Mouse (Mus musculus): ENCODE results near the gene Actl10. TPM values are rescaled to one million over a fixed set of nuclear protein-coding genes. Genes with fewer than 3 reads are reported as not detected.

Gene Actl10
- total RNA-seq, 2 experiments from 2014 or later = not detected

GRCm38 (mm10) chr2:154583906-154584872 lies 32.6 kb downstream of the Actl10 start:
- no peak for DNase-seq

GRCm38 (mm10) chr2:154584931-154585601 lies 33.5 kb downstream of the Actl10 start:
- DNase-seq = no peak

- peak; percentile 62 for DNase-seq
Measured at GRCm38 (mm10) chr2:154586405-154586804, 34.8 kb downstream of the Actl10 start.

- DNase-seq = no peak
Measured at GRCm38 (mm10) chr2:154589051-154589450, 37.5 kb downstream of the Actl10 start.

- no peak for DNase-seq
Measured at GRCm38 (mm10) chr2:154591239-154591638, 39.7 kb downstream of the Actl10 start.

- DNase-seq = no peak
Measured at GRCm38 (mm10) chr2:154593025-154593424, 41.4 kb downstream of the Actl10 start.

- peak; percentile 67 for DNase-seq
Measured at GRCm38 (mm10) chr2:154595775-154596174, 44.2 kb downstream of the Actl10 start.

- no peak for DNase-seq
Measured at GRCm38 (mm10) chr2:154597399-154597798, 45.8 kb downstream of the Actl10 start.

- no peak for DNase-seq
Measured at GRCm38 (mm10) chr2:154600586-154600985, 49.0 kb downstream of the Actl10 start.

GRCm38 (mm10) chr2:154601324-154601723 lies 49.7 kb downstream of the Actl10 start:
- DNase-seq = no peak

Other genes with a start within 250 kb of the Actl10 start
- gene Bpifb9b, start 244.5 kb upstream of the Actl10 start, total RNA-seq (2021) = not detected
- 10 to 100 TPM; 14.4 to 19.7 TPM for gene Cdk5rap1, start 178.8 kb upstream of the Actl10 start, total RNA-seq (2021)
- gene Snta1, start 143.7 kb upstream of the Actl10 start, total RNA-seq (2021) = 10 to 100 TPM; 29.0 to 31.9 TPM
- 10 to 100 TPM; 23.9 to 35.6 TPM for gene Cbfa2t2, start 115.3 kb upstream of the Actl10 start, total RNA-seq (2021)
- under 1 TPM; 0.61 to 0.81 TPM for gene 1700003F12Rik, start 4.7 kb upstream of the Actl10 start, total RNA-seq (2021)
- 1 to 10 TPM; 2.0 to 2.7 TPM for gene Necab3, start 7.1 kb downstream of the Actl10 start, total RNA-seq (2021)
- gene E2f1, start 18.1 kb downstream of the Actl10 start, total RNA-seq (2021) = 10 to 100 TPM; 12.8 to 14.1 TPM
- gene Pxmp4, start 51.9 kb downstream of the Actl10 start, total RNA-seq (2021) = 10 to 100 TPM; 45.5 to 53.0 TPM
- gene Zfp341, start 61.5 kb downstream of the Actl10 start, total RNA-seq (2021) = 1 to 10 TPM; 2.5 to 2.7 TPM
- gene 4930519P11Rik, start 61.7 kb downstream of the Actl10 start, total RNA-seq (2021) = not detected
- 100 to 1,000 TPM; 174 to 180 TPM for gene Chmp4b, start 99.9 kb downstream of the Actl10 start, total RNA-seq (2021)
- not detected for gene Gm14214, start 218.3 kb downstream of the Actl10 start, total RNA-seq (2021)
- 100 to 1,000 TPM; 170 to 177 TPM for gene Raly, start 239.3 kb downstream of the Actl10 start, total RNA-seq (2021)
- not detected for gene a, start 239.6 kb downstream of the Actl10 start, total RNA-seq (2021)